Mouse (Mus musculus): Measurements from ENCODE around the gene Rgn. TPM values are rescaled to one million over a fixed set of nuclear protein-coding genes. Genes with fewer than 3 reads are reported as not detected.
A peak's percentile ranks its signal among the peaks of the same experiment; 100 is the strongest.

Rgn gene
- polyA plus RNA-seq (2014; fragmentation: Nextera tagmentation; extraction: Ambion mirVana): 1.9 and 2.0 TPM in 2 replicates

- H3K36me3 ChIP-seq (ENCODE audit: insufficient read depth): no peaks in the 10 kb centered on the region
- H3K9me3 ChIP-seq (ENCODE audit: low read depth, low read length): no peaks in the 10 kb centered on the region
- DNase-seq: no peak
- 52% methylated on average over 3 of the region's 3 CpGs for WGBS
- H3K4me3 ChIP-seq (ENCODE audit: low read depth, low read length): no peak within 1 kb of the TSS
- peak within 1 kb of the TSS; percentile 65 for H3K4me2 ChIP-seq
- H3K4me1 ChIP-seq (ENCODE audit: insufficient read depth): no peaks in the 10 kb centered on the region
- no peak for TF ChIP-seq CTCF (IDR thresholded peaks at IDR 0.05; ENCODE audit: low read depth)
- H3K27ac ChIP-seq (ENCODE audit: low read depth): peak within 1 kb of the TSS; percentile 90
- no peak for ATAC-seq (ENCODE audit: insufficient read depth)
- H3K27me3 ChIP-seq (ENCODE audit: insufficient read depth, low read length): no peaks in the 10 kb centered on the region
- no peak within 1 kb of the TSS for H3K9ac ChIP-seq
These were observed at the start of gene Rgn for GRCm38 (mm10) chrX:20549532-20549931. Rgn (plus strand) TSS chrX:20549787.

- no peak for TF ChIP-seq CTCF (IDR thresholded peaks at IDR 0.05; ENCODE audit: low read depth)
- no peaks in the 10 kb centered on the region for H3K4me1 ChIP-seq (ENCODE audit: insufficient read depth)
- WGBS: 86% methylated on average over 7 of the region's 7 CpGs
- no peak for DNase-seq
- H3K4me2 ChIP-seq: no peak overlapping the region
- ATAC-seq (ENCODE audit: insufficient read depth): no peak
- no peak overlapping the region for H3K9ac ChIP-seq
- no peaks in the 10 kb centered on the region for H3K27me3 ChIP-seq (ENCODE audit: insufficient read depth, low read length)
- no peak overlapping the region for H3K4me3 ChIP-seq (ENCODE audit: low read depth, low read length)
- H3K9me3 ChIP-seq (ENCODE audit: low read depth, low read length): no peaks in the 10 kb centered on the region
- H3K27ac ChIP-seq (ENCODE audit: low read depth): no peak overlapping the region
- 0 out of 2 replicates have a peak, but pooled peaks cover 4% of the 10 kb centered on the region for H3K36me3 ChIP-seq (ENCODE audit: insufficient read depth)
These were observed 29.2 kb upstream of the Rgn start for GRCm38 (mm10) chrX:20520290-20520939.

- Histone ChIP-seq H3K27ac (ENCODE audit: low read depth) (no peak overlapping the region), H3K9ac (no peak overlapping the region), H3K4me2 (no peak overlapping the region), H3K9me3 (ENCODE audit: low read depth, low read length) (no peaks in the 10 kb centered on the region), H3K4me1 (ENCODE audit: insufficient read depth) (no peaks in the 10 kb centered on the region), H3K4me3 (ENCODE audit: low read depth, low read length) (no peak overlapping the region), H3K27me3 (ENCODE audit: insufficient read depth, low read length) (no peaks in the 10 kb centered on the region), H3K36me3 (ENCODE audit: insufficient read depth) (0 out of 2 replicates have a peak, but pooled peaks cover under 1% of the 10 kb centered on the region)
- no peak for TF ChIP-seq CTCF (IDR thresholded peaks at IDR 0.05; ENCODE audit: low read depth)
- ATAC-seq (ENCODE audit: insufficient read depth) (no peak), DNase-seq (no peak)
These were observed 28.0 kb upstream of the Rgn start for GRCm38 (mm10) chrX:20521578-20521977.

GRCm38 (mm10) chrX:20532621-20533020 is 17.0 kb upstream of the Rgn start:
- no peaks in the 10 kb centered on the region for H3K9me3 ChIP-seq (ENCODE audit: low read depth, low read length)
- no peak for DNase-seq
- WGBS: 56% methylated on average over 1 of the region's 1 CpGs
- no peaks in the 10 kb centered on the region for H3K27me3 ChIP-seq (ENCODE audit: insufficient read depth, low read length)
- H3K4me1 ChIP-seq (ENCODE audit: insufficient read depth): no peaks in the 10 kb centered on the region
- no peak overlapping the region for H3K4me2 ChIP-seq
- H3K4me3 ChIP-seq (ENCODE audit: low read depth, low read length): no peak overlapping the region
- no peak overlapping the region for H3K9ac ChIP-seq
- no peak for TF ChIP-seq CTCF (IDR thresholded peaks at IDR 0.05; ENCODE audit: low read depth)
- no peak for ATAC-seq (ENCODE audit: insufficient read depth)
- no peak overlapping the region for H3K27ac ChIP-seq (ENCODE audit: low read depth)
- H3K36me3 ChIP-seq (ENCODE audit: insufficient read depth): no peaks in the 10 kb centered on the region

GRCm38 (mm10) chrX:20543867-20544266 is 5.7 kb upstream of the Rgn start:
- 80% methylated on average over 3 of the region's 3 CpGs for WGBS
- no peak overlapping the region for H3K4me2 ChIP-seq
- no peaks in the 10 kb centered on the region for H3K9me3 ChIP-seq (ENCODE audit: low read depth, low read length)
- no peaks in the 10 kb centered on the region for H3K27me3 ChIP-seq (ENCODE audit: insufficient read depth, low read length)
- no peak overlapping the region for H3K9ac ChIP-seq
- no peak for DNase-seq
- no peak for ATAC-seq (ENCODE audit: insufficient read depth)
- TF ChIP-seq CTCF (IDR thresholded peaks at IDR 0.05; ENCODE audit: low read depth): no peak
- no peak overlapping the region for H3K4me3 ChIP-seq (ENCODE audit: low read depth, low read length)
- H3K4me1 ChIP-seq (ENCODE audit: insufficient read depth): no peaks in the 10 kb centered on the region
- H3K27ac ChIP-seq (ENCODE audit: low read depth): no peak overlapping the region
- H3K36me3 ChIP-seq (ENCODE audit: insufficient read depth): no peaks in the 10 kb centered on the region

- Histone ChIP-seq H3K4me1 (ENCODE audit: insufficient read depth) (no peaks in the 10 kb centered on the region), H3K4me2 (peak overlapping the region; percentile 65), H3K36me3 (ENCODE audit: insufficient read depth) (no peaks in the 10 kb centered on the region), H3K27me3 (ENCODE audit: insufficient read depth, low read length) (no peaks in the 10 kb centered on the region), H3K9ac (no peak overlapping the region), H3K9me3 (ENCODE audit: low read depth, low read length) (no peaks in the 10 kb centered on the region), H3K4me3 (ENCODE audit: low read depth, low read length) (no peak overlapping the region), H3K27ac (ENCODE audit: low read depth) (peak overlapping the region; percentile 90)
- DNase-seq (peak; percentile 78), ATAC-seq (ENCODE audit: insufficient read depth) (peak; percentile 88)
- WGBS: 32% methylated on average over 5 of the region's 5 CpGs
- TF ChIP-seq CTCF (IDR thresholded peaks at IDR 0.05; ENCODE audit: low read depth): no peak
These were observed 2.0 kb upstream of the Rgn start for GRCm38 (mm10) chrX:20547609-20548008.

GRCm38 (mm10) chrX:20548011-20548879 is 1.3 kb upstream of the Rgn start:
- H3K9me3 ChIP-seq (ENCODE audit: low read depth, low read length): no peaks in the 10 kb centered on the region
- DNase-seq (peak; percentile 43), ATAC-seq (ENCODE audit: insufficient read depth) (peak; percentile 82)
- no peaks in the 10 kb centered on the region for H3K36me3 ChIP-seq (ENCODE audit: insufficient read depth)
- H3K4me1 ChIP-seq (ENCODE audit: insufficient read depth): no peaks in the 10 kb centered on the region
- peak overlapping the region; percentile 90 for H3K27ac ChIP-seq (ENCODE audit: low read depth)
- peak overlapping the region; percentile 65 for H3K4me2 ChIP-seq
- TF ChIP-seq CTCF (IDR thresholded peaks at IDR 0.05; ENCODE audit: low read depth): no peak
- WGBS: 12% methylated on average over 23 of the region's 24 CpGs
- H3K27me3 ChIP-seq (ENCODE audit: insufficient read depth, low read length): no peaks in the 10 kb centered on the region
- peak overlapping the region; percentile 28 for H3K4me3 ChIP-seq (ENCODE audit: low read depth, low read length)
- H3K9ac ChIP-seq: peak overlapping the region; percentile 48
